Mouse (Mus musculus) left cerebral cortex, adult 8-10 months (tissue): ENCODE measurements around the gene Nav2. TPM values are rescaled to one million over a fixed set of nuclear protein-coding genes. Genes with fewer than 3 reads are reported as not detected.

Experiments
- DNase-seq, 2 experiments: peaks; one replicate each; pipeline ENCODE4 v3.0.0; 2022; ENCODE audit warnings: low spot score in 2 of 2
- total RNA-seq, 4 experiments: library from RNA; stranded (reverse); gene quantifications; 2 replicates each; pipeline ENCODE4 v1.2.4; 2022

The Nav2 gene
- total RNA-seq, 4 experiments from 2014 or later: 76.7 to 101 (median 89.2) TPM

DNA sequence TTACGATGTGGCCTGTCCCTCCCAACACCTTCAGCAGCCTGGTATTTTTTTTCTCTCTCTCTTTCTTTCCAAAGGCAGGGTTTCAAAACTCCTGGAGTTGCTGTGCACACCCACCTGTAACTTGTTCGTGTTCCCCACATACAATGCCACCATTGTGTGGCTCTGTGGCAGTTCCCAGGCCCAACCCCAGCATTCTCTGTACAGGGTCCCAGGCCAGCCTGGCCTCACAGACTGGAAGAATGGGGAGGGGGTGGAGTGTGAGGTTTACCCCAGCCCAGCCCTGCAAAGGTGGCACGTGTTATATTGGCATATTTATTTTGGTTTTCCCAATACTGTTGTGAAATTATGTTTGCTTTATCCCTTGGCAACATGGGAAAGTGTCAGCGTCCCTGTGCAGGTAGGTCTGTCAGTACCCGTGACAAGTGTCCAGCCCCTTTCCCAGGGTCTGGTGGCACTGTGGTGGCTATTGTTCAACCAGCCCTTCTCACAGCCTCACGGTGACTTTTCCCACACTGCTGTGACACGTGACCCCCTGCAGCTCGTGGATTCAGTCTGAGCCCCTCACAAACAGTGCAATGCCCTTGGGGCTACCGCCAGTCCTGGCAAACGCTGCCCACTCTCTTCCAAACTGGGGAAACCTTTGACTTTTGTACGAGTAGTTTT, 443.2 kb downstream of the Nav2 start:
- DNase-seq: no peak

GRCm38 (mm10) chr7:49357441-49358165, 449.1 kb downstream of the Nav2 start:
- DNase-seq: no peak

DNA sequence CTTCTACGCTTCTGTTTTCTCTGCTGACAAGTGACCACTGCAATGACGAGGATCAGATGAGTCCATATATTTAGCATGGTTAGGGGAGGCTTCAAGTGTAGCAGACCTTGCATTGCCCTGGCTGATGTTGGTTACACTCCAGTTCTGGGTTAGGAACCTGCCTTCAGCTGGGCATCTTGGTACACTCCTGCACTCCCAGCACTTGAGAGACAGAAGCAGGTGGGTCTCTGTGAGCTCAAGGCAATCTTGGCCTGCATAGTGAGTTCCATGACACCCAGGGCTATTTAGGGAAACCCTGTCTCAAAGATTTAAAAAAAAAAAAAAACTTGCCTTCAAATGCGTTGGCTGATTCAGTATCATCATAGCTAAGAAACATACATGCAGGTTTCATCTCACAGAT, 450.6 kb downstream of the Nav2 start:
- no peak for DNase-seq

GRCm38 (mm10) chr7:49360597-49360996, 452.1 kb downstream of the Nav2 start:
- peak in 1 of 2 experiments; percentile 75 for DNase-seq

DNA sequence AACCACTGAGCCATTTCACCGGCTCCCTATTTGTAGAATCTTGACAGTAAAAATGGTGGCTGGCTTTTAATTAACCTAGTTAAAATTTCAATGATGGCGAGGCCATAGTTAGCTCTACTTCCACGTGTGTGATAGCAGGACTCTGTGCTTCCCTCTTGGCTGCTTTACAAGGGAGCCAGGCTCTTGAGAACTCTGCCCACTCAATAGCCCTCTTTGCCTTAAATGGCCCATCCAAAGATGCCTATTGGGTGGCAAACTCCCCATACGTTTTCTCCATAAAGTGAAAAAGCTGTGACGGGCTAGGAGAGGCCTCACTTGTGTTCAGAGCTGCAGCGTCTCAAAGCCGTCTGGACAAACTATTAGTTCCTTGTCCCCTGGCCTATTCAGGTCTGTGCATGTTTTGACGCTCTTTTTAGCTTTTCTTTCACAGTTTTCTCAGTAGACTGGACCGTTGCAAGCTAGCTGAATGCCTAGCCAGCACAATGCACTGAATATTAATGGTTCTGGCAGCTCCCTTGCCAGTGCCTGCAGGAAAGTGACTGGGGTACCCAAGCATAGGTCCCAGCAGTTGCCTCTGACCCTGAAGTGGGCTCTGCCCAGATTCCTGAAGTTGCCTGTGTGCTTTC, 453.1 kb downstream of the Nav2 start:
- no peak for DNase-seq

DNA sequence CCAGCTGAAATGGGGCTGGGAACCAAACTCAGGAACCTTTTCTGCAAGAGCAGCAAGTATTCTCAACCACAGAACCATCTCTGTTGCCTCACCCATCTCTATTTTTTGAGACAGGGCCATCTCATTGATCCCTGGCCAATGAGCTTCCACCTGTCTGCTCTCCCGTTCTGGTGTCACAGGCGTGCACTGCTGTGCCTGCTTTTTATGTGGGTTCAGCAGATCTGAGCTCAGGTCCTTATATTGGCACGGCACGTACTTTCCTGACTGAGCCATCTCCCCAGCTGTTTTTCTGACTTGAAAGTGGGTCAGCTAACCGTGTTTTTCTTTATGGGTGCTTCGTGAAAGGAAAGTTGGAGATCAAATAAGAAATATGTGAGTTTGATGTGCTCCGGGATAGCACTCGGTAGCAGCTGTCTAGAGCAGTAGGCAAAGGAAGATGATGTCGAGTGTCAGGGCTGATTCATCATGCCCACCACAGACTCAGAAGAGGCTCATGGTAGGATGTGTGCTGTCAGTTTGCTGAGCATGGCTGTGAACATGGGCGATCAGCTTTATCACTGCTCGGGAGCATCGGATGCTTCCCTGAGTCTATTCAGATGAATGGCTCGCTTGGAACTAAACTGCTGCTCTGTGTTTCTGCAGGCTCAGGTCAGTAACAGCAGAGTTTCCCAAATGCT, 456.1 kb downstream of the Nav2 start:
- peak in 1 of 2 experiments; percentile 37 for DNase-seq

- no peak for DNase-seq
These were observed 460.1 kb downstream of the Nav2 start for GRCm38 (mm10) chr7:49368590-49368989.

- DNase-seq: no peak
These were observed 460.5 kb downstream of the Nav2 start for GRCm38 (mm10) chr7:49369006-49369405.

DNA sequence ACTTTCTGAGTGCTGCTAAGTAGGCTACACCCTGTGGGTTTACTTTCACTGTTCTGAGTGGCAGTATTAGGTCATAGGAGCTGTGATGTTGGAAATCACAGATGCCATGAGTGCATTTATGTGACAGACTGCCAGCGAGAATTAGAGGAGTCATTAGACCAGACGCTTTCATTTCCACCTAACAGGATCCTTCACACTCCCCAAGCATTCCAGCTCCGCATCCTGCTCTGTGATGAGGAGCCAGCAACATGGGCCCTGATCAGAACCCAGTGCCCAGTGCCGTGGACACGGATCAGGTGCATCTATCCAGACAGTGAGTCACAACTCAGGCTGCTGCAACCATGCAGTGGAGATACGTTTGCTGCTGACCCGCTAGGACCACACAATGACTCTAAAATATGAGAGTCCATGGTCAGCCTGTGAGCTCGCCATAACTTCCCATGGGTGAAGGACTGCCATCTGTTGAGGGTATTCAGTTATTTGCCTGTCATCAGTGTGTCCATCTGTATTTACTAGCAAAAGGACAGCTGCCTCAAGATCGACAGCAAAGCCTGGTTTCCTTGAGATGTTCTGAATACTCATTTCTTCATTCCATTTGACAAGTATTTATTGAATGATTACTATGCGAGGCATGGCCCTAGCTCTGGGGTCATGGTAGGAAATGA, 461.4 kb downstream of the Nav2 start:
- no peak for DNase-seq

DNA sequence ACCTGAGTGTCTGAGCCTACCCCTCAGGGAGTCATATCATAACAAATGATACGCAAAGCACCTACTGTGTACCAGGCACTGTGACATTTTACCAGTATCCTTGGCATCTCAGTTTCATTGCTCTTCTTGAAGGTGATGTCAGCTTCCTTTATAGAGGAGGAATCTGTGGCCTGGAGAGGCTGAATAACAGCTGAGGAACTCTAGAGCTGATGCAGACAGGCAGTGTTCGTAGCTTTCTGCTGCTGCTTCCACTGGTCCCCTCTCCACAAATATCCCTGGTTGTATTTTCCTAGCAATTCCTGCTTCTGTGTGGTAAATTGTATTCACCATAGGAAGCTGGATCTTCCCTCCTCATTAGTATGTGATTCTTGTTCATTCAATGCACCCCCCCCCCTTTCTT, 462.8 kb downstream of the Nav2 start:
- no peak for DNase-seq

- DNase-seq: no peak
These were observed 463.5 kb downstream of the Nav2 start for GRCm38 (mm10) chr7:49371972-49372371.

DNA sequence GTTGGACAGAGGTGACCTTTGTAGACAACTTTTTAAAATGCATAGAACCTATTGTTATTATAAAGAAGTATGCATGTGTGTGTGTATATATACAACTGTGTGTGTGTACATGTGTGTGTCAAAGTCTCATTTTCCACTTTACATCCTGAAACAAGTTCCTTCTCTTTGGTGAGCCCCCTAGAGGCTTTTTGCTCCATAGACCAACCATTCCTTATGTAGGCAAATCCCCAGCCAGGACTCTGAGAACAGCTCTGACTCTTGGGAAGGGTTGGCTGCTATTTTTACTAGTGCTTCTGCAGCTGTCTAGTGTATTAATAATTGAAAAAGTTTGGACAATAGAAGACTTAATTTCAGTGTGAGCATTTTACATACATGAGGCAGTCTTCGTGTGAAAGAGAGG, 464.7 kb downstream of the Nav2 start:
- DNase-seq: no peak

DNA sequence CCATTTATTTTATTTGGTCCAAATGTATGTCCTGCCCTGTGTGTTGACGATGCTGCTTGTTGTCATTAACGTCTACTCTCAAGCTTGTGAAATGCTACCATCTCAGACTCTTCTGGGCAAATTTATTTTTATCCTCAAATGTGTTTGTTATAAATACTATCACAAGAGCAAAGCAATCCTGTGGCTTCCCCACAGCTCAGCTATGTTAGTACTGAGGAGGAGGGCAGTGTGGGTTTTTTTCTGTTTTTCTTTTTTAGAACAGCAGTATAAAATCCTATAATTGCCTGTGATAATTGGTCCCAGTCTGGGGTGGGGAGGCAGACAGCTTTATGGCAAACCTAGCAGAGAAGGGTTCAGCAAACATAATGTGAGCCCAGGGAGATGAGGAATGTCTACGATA, 465.1 kb downstream of the Nav2 start:
- DNase-seq: no peak

DNA sequence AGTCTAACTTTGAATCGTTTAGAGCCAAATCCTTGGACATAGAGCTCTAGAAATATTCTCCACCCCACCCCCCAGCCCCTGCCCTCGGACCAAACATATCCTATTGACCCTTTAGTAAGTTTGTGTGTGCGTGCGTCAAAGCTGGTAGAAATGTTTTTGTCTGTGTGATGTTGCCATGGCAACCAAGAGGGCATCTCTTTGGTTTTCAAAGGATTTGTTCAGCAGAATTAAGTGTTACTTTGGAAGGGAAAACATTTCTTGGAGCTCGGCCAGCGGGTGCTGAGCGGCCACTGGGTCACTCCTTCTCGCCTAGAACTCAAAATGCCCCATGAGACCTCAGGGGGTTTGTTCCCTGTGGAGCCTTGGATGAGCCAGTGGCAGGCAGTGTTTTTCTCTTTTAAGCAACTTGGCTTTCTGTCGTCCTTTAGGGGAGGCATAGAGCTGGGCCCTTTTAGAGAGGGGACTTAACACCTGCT, 467.0 kb downstream of the Nav2 start:
- no peak for DNase-seq

GRCm38 (mm10) chr7:49378608-49379007, 470.1 kb downstream of the Nav2 start:
- DNase-seq: no peak

DNA sequence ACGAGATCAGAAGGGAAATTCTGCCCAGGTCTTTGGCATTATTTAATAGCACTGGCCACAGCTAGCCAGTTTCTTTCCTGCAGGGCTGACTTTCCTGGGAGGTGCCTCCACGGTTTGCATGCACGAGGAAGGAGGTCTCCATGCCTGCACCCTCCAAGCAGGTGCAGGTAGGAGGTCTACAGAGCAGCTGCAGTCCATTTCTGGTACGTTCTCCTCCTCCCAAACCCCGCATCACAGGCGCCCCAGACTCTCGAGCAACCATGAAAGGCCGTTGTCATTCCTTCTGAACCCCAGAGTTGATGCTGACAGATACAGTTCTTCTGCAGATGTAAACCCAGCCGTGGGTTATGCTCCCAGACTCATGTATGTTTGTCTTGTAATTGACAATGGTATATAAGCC, 472.4 kb downstream of the Nav2 start:
- no peak for DNase-seq

DNA sequence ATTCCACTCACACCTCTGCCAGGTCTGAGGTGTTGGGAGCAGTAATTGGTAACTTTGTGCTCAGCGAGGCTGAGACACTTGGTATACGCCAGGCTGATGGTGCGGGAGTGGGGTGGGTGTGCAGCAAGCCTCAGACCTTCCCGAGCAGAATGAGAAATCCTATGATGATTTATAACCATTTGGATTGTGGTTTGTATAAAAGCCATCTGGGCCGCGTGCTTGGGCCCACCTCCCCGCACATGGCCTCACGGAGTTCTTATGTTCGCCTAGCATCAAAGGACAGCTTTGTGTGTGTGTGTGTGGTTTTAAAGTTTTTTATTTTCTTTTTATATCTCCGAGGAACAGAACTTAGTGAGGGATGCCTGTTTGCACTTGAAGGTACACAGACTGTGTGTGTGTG, 474.4 kb downstream of the Nav2 start:
- DNase-seq: no peak

GRCm38 (mm10) chr7:49388137-49388536, 479.6 kb downstream of the Nav2 start:
- DNase-seq: no peak

GRCm38 (mm10) chr7:49390312-49390711, 481.8 kb downstream of the Nav2 start:
- no peak for DNase-seq

DNA sequence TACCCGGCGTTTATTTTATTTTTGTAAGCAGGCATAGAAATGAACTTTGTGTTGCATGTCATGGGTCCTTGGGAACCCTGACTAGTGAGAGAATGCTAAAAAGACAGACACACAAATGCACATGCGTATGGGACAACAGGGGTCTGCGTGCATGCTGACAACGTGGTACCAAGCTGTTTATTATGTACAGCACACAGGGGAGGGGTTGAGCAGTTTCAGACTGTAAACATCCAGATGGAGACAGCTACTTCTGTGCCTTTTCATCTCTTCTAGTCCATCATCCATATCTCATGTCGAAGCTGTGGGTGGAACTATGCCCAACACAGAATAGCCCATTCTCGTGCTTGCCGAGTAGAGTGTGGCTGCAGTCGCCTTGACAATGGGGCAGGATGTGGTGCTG, 482.3 kb downstream of the Nav2 start:
- DNase-seq: no peak

- peak in 1 of 2 experiments; percentile 77 for DNase-seq
These were observed 483.7 kb downstream of the Nav2 start for GRCm38 (mm10) chr7:49392180-49392579.
